Comparison of ENCODE assay signal across 11 mouse cellular contexts in genomic region chr16:12588889-12589288, GRCm38 (mm10).
DNase-seq lines count a peak whose midpoint lies in the region; ATAC-seq lines count a peak whose summit lies in the region.
"Had no signal": no experiment of that assay in that cellular context is flagged by ENCODE, and none has a peak within 500 bp of the region (broad histone marks: within the 10 kb centered on the region; RNA-seq: fewer than 3 reads in every experiment).

No protein-coding gene starts in this region.

- peak; percentile 29 to 38 for DNase-seq in cerebellum, postnatal 10 days
- no peak for DNase-seq in cerebellum, adult 18-20 months
- peak; percentile 13 for DNase-seq in layer of hippocampus, adult 11-12 months (ENCODE audit: low spot score)
- DNase-seq in layer of hippocampus, adult 9-10 months (ENCODE audit: low spot score) = no peak
- DNase-seq in 3T3-L1 (ENCODE audit: low read depth, low spot score) = peak; percentile 2
- DNase-seq in natural killer cell, adult 2 months (ENCODE audit: low spot score in 2 of 2) = no peak
- no peak for DNase-seq in spleen, adult 12 weeks (ENCODE audit: low spot score)
- DNase-seq: cerebellum, adult 8-10 months; kidney, adult 2 months; thymus, adult 2 months had no signal

- peak; percentile 60; the same call in 1 of the 2 replicates for ATAC-seq in common myeloid progenitor, adult 5-6 weeks (replicated peaks; ENCODE audit: low read depth, poor library complexity, severe bottlenecking)

Comparison
In these comparisons a context has a peak if more than half of its experiments do, and no peak if none do; other contexts are left out.
1. DNase-seq: peak in cerebellum, postnatal 10 days (2 of 2), layer of hippocampus, adult 11-12 months (single experiment) and 3T3-L1 (single experiment); none in cerebellum, adult 18-20 months (0 of 2), layer of hippocampus, adult 9-10 months (single experiment), natural killer cell, adult 2 months (0 of 2) and spleen, adult 12 weeks (single experiment).